Mouse (Mus musculus) neural tube, embryonic 11.5 days (tissue): Measurements from ENCODE around the gene Kiss1r. TPM values are rescaled to one million over a fixed set of nuclear protein-coding genes. Genes with fewer than 3 reads are reported as not detected.

Experiments
- ATAC-seq: fragments of 200-750 bp; cut with Nextera tagmentation; 2 replicates; pipeline ENCODE4 v1.8.0; 2017; ENCODE audit warnings: moderate number of reproducible peaks, mild to moderate bottlenecking, moderate TSS enrichment, moderate library complexity; ENCODE audit not compliant: insufficient read depth, low FRiP score, low TSS enrichment
- DNase-seq: peaks from one replicate; pipeline ENCODE4 v3.0.0-alpha.2; 2015; ENCODE audit warnings: low spot score
- H3K27ac ChIP-seq: fragments of 300-500 bp; sonication (generic); 2 replicates; pipeline ENCODE4 v1.5.1; 2014; ENCODE audit warnings: low read depth, mild to moderate bottlenecking, low read length
- H3K27me3 ChIP-seq: fragments of 300-500 bp; sonication (generic); 2 replicates; pipeline ENCODE4 v1.6.1; 2014; ENCODE audit warnings: mild to moderate bottlenecking, low read length, mixed read lengths; ENCODE audit not compliant: control insufficient read depth, insufficient read depth
- H3K36me3 ChIP-seq: fragments of 300-500 bp; sonication (generic); 2 replicates; pipeline ENCODE4 v1.6.1; 2014; ENCODE audit warnings: mild to moderate bottlenecking, low read length, moderate library complexity, mixed read lengths; ENCODE audit not compliant: control insufficient read depth, insufficient read depth
- H3K4me1 ChIP-seq: fragments of 300-500 bp; sonication (generic); 2 replicates; pipeline ENCODE4 v1.6.1; 2014; ENCODE audit warnings: low read length, mixed read lengths; ENCODE audit not compliant: control insufficient read depth, insufficient read depth
- H3K4me2 ChIP-seq: fragments of 300-500 bp; sonication (generic); 2 replicates; pipeline ENCODE4 v1.6.1; 2014; ENCODE audit warnings: low read depth, mild to moderate bottlenecking, moderate library complexity
- H3K4me3 ChIP-seq: fragments of 300-500 bp; sonication (generic); 2 replicates; pipeline ENCODE4 v1.5.1; 2014; ENCODE audit warnings: low read depth, low read length
- H3K9ac ChIP-seq: fragments of 300-500 bp; sonication (generic); 2 replicates; pipeline ENCODE4 v1.6.1; 2014; ENCODE audit warnings: mild to moderate bottlenecking, low read length
- H3K9me3 ChIP-seq: fragments of 300-500 bp; sonication (generic); 2 replicates; pipeline ENCODE4 v1.6.1; 2016; ENCODE audit warnings: low read length; ENCODE audit not compliant: control insufficient read depth
- WGBS: fragments of 180-500 bp; shearing (Covaris S2); extraction: QIAGEN DNeasy Blood & Tissue Kit; methylation state at CpG from one replicate; pipeline ENCODE4 v1.1.7; 2014; 5-methylcytosine and 5-hydroxymethylcytosine counted together
- polyA plus RNA-seq: library from polyadenylated mRNA; unstranded; fragments of >200 nt; fragmentation: Nextera tagmentation; extraction: Ambion mirVana; gene quantifications from 2 replicates; pipeline ENCODE4 v1.2.1, GENCODE M21; 2014

Kiss1r gene
- polyA plus RNA-seq, 1 experiment from 2014 or later = 0.80 TPM

- Histone ChIP-seq H3K36me3 (peaks cover 2% of the 10 kb centered on the region; the same call in 1 of the 2 replicates), H3K9me3 (no peaks in the 10 kb centered on the region), H3K27me3 (peaks cover 27% of the 10 kb centered on the region), H3K9ac (peak overlapping the region; percentile 69), H3K27ac (peak overlapping the region; percentile 49; the same call in 1 of the 2 replicates), H3K4me1 (peaks cover 25% of the 10 kb centered on the region), H3K4me2 (peak overlapping the region; percentile 56), H3K4me3 (peak overlapping the region; percentile 65)
- DNase-seq (no peak), ATAC-seq (no peak; the same call in 1 of the 2 replicates)
- 15% methylated on average over 15 of the region's 15 CpGs for WGBS
These were observed 9.2 kb downstream of the Kiss1r start for GRCm38 (mm10) chr10:79925785-79926490.

GRCm38 (mm10) chr10:79926491-79927323 lies 9.9 kb downstream of the Kiss1r start, which contains the start of gene Arid3a:
TSS of gene Arid3a (plus strand) at chr10:79927043.
- Histone ChIP-seq H3K9ac (peak within 1 kb of the TSS; percentile 74), H3K36me3 (peaks cover 2% of the 10 kb centered on the region; the same call in 1 of the 2 replicates), H3K9me3 (no peaks in the 10 kb centered on the region), H3K27ac (peak within 1 kb of the TSS; percentile 86), H3K27me3 (peaks cover 19% of the 10 kb centered on the region), H3K4me2 (peak within 1 kb of the TSS; percentile 56), H3K4me3 (peak within 1 kb of the TSS; percentile 65), H3K4me1 (peaks cover 23% of the 10 kb centered on the region)
- WGBS = under 1% methylated on average over 63 of the region's 63 CpGs
- DNase-seq (peak; percentile 95), ATAC-seq (peak; percentile 69)

GRCm38 (mm10) chr10:79927324-79928029 lies 10.7 kb downstream of the Kiss1r start:
- peak; percentile 75 for DNase-seq
- Histone ChIP-seq H3K9ac (peak overlapping the region; percentile 74), H3K4me3 (peak overlapping the region; percentile 65), H3K4me1 (peaks cover 26% of the 10 kb centered on the region), H3K36me3 (peaks cover 6% of the 10 kb centered on the region), H3K27me3 (peaks cover 12% of the 10 kb centered on the region), H3K4me2 (peak overlapping the region; percentile 56), H3K9me3 (no peaks in the 10 kb centered on the region), H3K27ac (peak overlapping the region; percentile 86)
- WGBS = under 1% methylated on average over 54 of the region's 54 CpGs
- peak; percentile 10 for ATAC-seq

GRCm38 (mm10) chr10:79928030-79928694 lies 11.4 kb downstream of the Kiss1r start:
- peaks cover 6% of the 10 kb centered on the region for H3K36me3 ChIP-seq
- H3K4me1 ChIP-seq = peaks cover 33% of the 10 kb centered on the region
- peak overlapping the region; percentile 56 for H3K4me2 ChIP-seq
- DNase-seq (peak; percentile 48), ATAC-seq (no peak)
- peak overlapping the region; percentile 74 for H3K9ac ChIP-seq
- peak overlapping the region; percentile 65 for H3K4me3 ChIP-seq
- H3K9me3 ChIP-seq = no peaks in the 10 kb centered on the region
- WGBS = 0% methylated on average over 28 of the region's 29 CpGs
- peak overlapping the region; percentile 86 for H3K27ac ChIP-seq
- peaks cover 5% of the 10 kb centered on the region for H3K27me3 ChIP-seq

- 17% methylated on average over 9 of the region's 9 CpGs for WGBS
- no peaks in the 10 kb centered on the region for H3K9me3 ChIP-seq
- H3K9ac ChIP-seq = peak overlapping the region; percentile 74
- peak overlapping the region; percentile 56 for H3K4me2 ChIP-seq
- DNase-seq = no peak
- no peaks in the 10 kb centered on the region for H3K27me3 ChIP-seq
- peak overlapping the region; percentile 65 for H3K4me3 ChIP-seq
- peaks cover 39% of the 10 kb centered on the region for H3K4me1 ChIP-seq
- ATAC-seq = no peak
- H3K27ac ChIP-seq = peak overlapping the region; percentile 86
- H3K36me3 ChIP-seq = peaks cover 6% of the 10 kb centered on the region
These were observed 12.3 kb downstream of the Kiss1r start for GRCm38 (mm10) chr10:79928907-79929701.

GRCm38 (mm10) chr10:79929967-79930825 lies 13.4 kb downstream of the Kiss1r start:
- Histone ChIP-seq H3K9me3 (no peaks in the 10 kb centered on the region), H3K4me3 (no peak overlapping the region), H3K27me3 (no peaks in the 10 kb centered on the region), H3K27ac (no peak overlapping the region), H3K9ac (no peak overlapping the region), H3K4me2 (no peak overlapping the region), H3K36me3 (peaks cover 6% of the 10 kb centered on the region), H3K4me1 (peaks cover 39% of the 10 kb centered on the region)
- 88% methylated on average over 18 of the region's 18 CpGs for WGBS
- no peak for DNase-seq
- ATAC-seq = no peak

GRCm38 (mm10) chr10:79930826-79931186 lies 14.0 kb downstream of the Kiss1r start:
- no peak overlapping the region for H3K4me3 ChIP-seq
- no peak overlapping the region for H3K4me2 ChIP-seq
- H3K36me3 ChIP-seq = peaks cover 6% of the 10 kb centered on the region
- peaks cover 39% of the 10 kb centered on the region for H3K4me1 ChIP-seq
- H3K9ac ChIP-seq = no peak overlapping the region
- H3K27me3 ChIP-seq = no peaks in the 10 kb centered on the region
- no peaks in the 10 kb centered on the region for H3K9me3 ChIP-seq
- ATAC-seq (no peak), DNase-seq (no peak)
- 83% methylated on average over 16 of the region's 16 CpGs for WGBS
- no peak overlapping the region for H3K27ac ChIP-seq
